Mouse (Mus musculus) liver, embryonic 15.5 days (tissue): ENCODE results near the gene 1700014D04Rik. TPM values are rescaled to one million over a fixed set of nuclear protein-coding genes. Genes with fewer than 3 reads are reported as not detected.
"Not testable (repeated sequence)": the region's sequence is repeated elsewhere in the genome, so short reads cannot be mapped to it uniquely, and the experiment has no call there.

Experiments used
- ATAC-seq: fragments of 200-750 bp; cut with Nextera tagmentation; 2 replicates; pipeline ENCODE4 v1.8.0; 2017; ENCODE audit warnings: moderate number of reproducible peaks, mild to moderate bottlenecking, moderate library complexity; ENCODE audit not compliant: insufficient read depth
- H3K27ac ChIP-seq: fragments of 300-500 bp; sonication (generic); replicated peaks from 2 replicates; pipeline ENCODE4 v1.5.1; 2015; ENCODE audit warnings: mild to moderate bottlenecking, inconsistent platforms
- H3K27me3 ChIP-seq: fragments of 300-500 bp; sonication (generic); 2 replicates; pipeline ENCODE4 v1.6.1; 2015; ENCODE audit warnings: mild to moderate bottlenecking, inconsistent platforms
- H3K36me3 ChIP-seq: fragments of 300-500 bp; sonication (generic); replicated peaks from 2 replicates; pipeline ENCODE4 v1.6.1; 2015; ENCODE audit warnings: moderate library complexity, mild to moderate bottlenecking, inconsistent platforms
- H3K4me1 ChIP-seq: fragments of 300-500 bp; sonication (generic); replicated peaks from 2 replicates; pipeline ENCODE4 v1.6.1; 2015; ENCODE audit warnings: inconsistent platforms
- H3K4me2 ChIP-seq: fragments of 300-500 bp; sonication (generic); 2 replicates; pipeline ENCODE4 v1.6.1; 2015; ENCODE audit warnings: moderate library complexity, mild to moderate bottlenecking, inconsistent platforms
- H3K4me3 ChIP-seq: fragments of 300-500 bp; sonication (generic); replicated peaks from 2 replicates; pipeline ENCODE4 v1.5.1; 2015; ENCODE audit warnings: mild to moderate bottlenecking, inconsistent platforms
- H3K9ac ChIP-seq: fragments of 300-500 bp; sonication (generic); 2 replicates; pipeline ENCODE4 v1.6.1; 2015; ENCODE audit warnings: moderate library complexity, mild to moderate bottlenecking, inconsistent platforms
- H3K9me3 ChIP-seq: fragments of 300-500 bp; sonication (generic); replicated peaks from 2 replicates; pipeline ENCODE4 v1.6.1; 2016; ENCODE audit warnings: inconsistent platforms
- WGBS: fragments of 180-500 bp; shearing (Covaris S2); methylation state at CpG from one replicate; pipeline ENCODE4 v1.1.7; 2015; ENCODE audit warnings: mixed read lengths; ENCODE audit not compliant: insufficient replicate concordance; 5-methylcytosine and 5-hydroxymethylcytosine counted together
- polyA plus RNA-seq: library from polyadenylated mRNA; unstranded; fragments of >200 nt; fragmentation: Nextera tagmentation; extraction: Ambion mirVana; gene quantifications from 2 replicates; pipeline ENCODE4 v1.2.1, GENCODE M21; 2015

Gene 1700014D04Rik
- polyA plus RNA-seq = not detected in 2 replicates

DNA sequence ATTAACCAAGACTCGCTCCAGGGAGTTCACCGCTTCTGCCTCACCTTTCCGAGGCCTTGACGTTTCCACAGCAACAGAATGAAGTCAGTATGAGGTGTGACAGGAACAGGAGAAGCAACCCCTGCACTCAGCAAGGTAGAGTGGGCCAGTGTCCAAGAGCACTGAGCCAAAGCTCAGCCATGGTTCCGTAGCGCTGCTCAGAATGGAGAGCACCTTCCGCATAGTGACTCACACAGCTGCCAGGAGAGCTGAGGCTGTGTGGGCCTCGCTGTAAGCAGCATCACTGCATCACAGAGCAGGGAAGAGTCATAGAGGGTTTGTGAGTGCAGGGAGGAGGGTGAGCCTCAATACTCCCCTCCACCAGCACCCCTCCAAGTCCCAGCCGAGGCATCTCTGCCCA is at the start of gene 1700014D04Rik:
Gene 1700014D04Rik (minus strand): TSS at position 42 of the 400 bp plus-strand sequence.
- Histone ChIP-seq H3K36me3 (no peaks in the 10 kb centered on the region), H3K4me1 (peaks cover 4% of the 10 kb centered on the region; the same call in 1 of the 2 replicates), H3K4me2 (no peak within 1 kb of the TSS), H3K27me3 (peaks cover 21% of the 10 kb centered on the region; the same call in 1 of the 2 replicates), H3K9ac (no peak within 1 kb of the TSS), H3K9me3 (no peaks in the 10 kb centered on the region), H3K4me3 (no peak within 1 kb of the TSS), H3K27ac (no peak within 1 kb of the TSS)
- ATAC-seq = no peak; the same call in 1 of the 2 replicates
- 78% methylated on average over 9 of the region's 9 CpGs for WGBS

DNA sequence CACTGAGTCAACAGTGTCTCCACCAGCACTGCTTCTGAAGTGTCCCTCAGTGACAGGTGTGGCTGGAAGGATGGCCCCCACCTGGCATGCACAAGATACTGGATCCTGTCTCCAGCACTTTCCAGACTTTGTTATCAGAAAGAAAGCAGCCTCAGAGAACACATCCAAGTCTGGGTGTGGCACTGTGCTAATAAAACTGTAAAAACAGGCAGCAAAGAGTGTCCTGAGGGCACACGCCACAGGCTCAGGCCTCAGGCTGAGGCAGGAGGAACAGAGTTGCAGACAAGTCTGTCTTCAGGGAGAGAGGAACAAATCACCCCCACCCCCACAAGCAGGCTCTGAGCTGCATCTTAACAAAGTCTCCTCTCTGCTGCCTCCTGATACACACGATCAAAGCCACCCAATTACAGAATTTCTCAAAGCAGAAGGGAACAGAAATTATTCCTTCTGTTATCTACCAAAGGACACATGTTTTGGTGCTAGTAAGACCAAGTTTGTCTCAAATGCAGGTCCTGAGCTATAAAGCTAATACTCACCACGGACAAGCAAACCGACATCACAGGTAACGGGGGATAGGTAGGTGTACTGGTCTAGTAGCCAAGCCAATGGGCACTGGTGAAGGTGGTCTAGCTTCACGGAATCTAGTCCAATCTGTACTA is 49.4 kb upstream of the 1700014D04Rik start:
- Histone ChIP-seq H3K4me2 (peak overlapping the region; percentile 57), H3K36me3 (peaks cover 100% of the 10 kb centered on the region), H3K4me1 (peaks cover 73% of the 10 kb centered on the region), H3K27ac (peak overlapping the region; percentile 97), H3K27me3 (no peaks in the 10 kb centered on the region), H3K9me3 (no peaks in the 10 kb centered on the region), H3K4me3 (peak overlapping the region; percentile 21), H3K9ac (peak overlapping the region; percentile 55)
- 29% methylated on average over 6 of the region's 6 CpGs for WGBS
- peak; percentile 97 for ATAC-seq

DNA sequence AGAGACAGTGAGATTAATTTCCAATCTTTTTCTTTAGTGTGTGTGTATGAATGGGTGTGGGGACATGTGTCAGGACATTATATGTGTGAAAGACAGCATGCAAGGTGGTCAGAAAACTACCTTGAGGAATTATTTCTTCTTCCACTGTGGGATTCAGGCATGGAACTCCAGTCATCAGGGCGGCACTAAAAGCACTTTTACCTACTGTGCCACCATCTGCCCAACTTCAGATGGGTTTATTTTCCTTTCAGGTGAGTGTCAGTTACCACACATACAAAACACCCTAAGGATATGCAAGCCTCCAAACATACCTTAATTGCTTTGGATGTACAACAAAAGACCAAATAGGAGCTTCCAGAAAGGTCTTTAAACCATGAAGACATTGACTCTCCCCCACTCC is 48.2 kb upstream of the 1700014D04Rik start:
- H3K4me2 ChIP-seq = no peak overlapping the region
- peaks cover 63% of the 10 kb centered on the region for H3K4me1 ChIP-seq
- H3K27ac ChIP-seq = peak overlapping the region; percentile 97
- no peaks in the 10 kb centered on the region for H3K9me3 ChIP-seq
- no peak for ATAC-seq
- H3K27me3 ChIP-seq = no peaks in the 10 kb centered on the region
- WGBS = 80% methylated on average over 1 of the region's 1 CpGs
- peak overlapping the region; percentile 55 for H3K9ac ChIP-seq
- H3K4me3 ChIP-seq = no peak overlapping the region
- H3K36me3 ChIP-seq = peaks cover 100% of the 10 kb centered on the region

DNA sequence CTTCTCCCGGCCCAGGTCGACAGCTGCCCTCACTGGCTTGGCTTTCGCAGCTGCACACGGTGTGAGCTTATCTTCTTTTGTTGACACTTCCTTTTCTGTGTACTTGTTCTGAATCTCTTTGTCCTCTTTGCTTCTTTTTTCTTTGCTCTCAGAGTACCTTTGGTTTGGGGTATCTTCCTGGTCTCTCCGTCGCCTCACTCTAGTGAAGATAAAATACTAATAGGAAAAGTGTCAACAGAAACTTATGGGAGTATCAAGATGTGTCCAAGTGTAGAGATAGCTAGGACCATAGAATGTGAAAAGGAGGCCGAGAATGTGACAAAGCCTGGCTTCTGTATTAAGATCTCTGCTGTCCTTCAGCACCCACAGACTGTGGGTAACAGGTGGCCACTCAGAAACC is 35.6 kb upstream of the 1700014D04Rik start, which contains the start of gene Gm49354:
Gene Gm49354 (minus strand): TSS at position 101 of the 400 bp plus-strand sequence.
- H3K9ac ChIP-seq = no peak within 1 kb of the TSS
- H3K4me3 ChIP-seq = no peak within 1 kb of the TSS
- no peak for ATAC-seq
- H3K36me3 ChIP-seq = peaks cover 100% of the 10 kb centered on the region
- peaks cover 3% of the 10 kb centered on the region; the same call in 1 of the 2 replicates for H3K4me1 ChIP-seq
- H3K4me2 ChIP-seq = no peak within 1 kb of the TSS
- H3K27me3 ChIP-seq = no peaks in the 10 kb centered on the region
- no peaks in the 10 kb centered on the region for H3K9me3 ChIP-seq
- H3K27ac ChIP-seq = peak within 1 kb of the TSS; percentile 19; the same call in 1 of the 2 replicates
- 73% methylated on average over 7 of the region's 7 CpGs for WGBS

DNA sequence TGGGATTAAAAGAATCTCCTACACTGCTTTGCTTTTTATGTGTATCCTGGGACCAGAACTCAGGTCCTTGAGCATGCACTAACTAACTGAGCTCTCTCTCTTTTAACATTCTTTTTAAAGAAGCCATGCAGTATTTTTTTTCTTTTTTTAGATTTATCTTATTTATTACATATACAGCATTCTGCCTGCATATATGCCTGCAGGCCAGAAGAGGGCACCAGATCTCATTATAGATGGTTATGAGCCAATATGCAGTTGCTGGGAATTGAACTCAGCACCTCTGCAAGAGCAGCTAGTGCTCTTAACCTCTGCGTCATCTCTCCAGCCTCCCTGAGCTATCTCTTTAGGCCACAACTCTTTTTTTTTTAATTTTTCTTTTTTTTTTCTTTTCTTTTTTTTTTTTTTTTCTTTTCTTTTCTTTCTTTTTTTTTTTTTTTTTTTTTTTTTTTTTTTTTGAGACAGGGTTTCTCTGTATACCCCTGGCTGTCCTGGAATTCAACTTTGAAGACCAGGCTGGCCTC is 33.3 kb upstream of the 1700014D04Rik start:
- H3K27ac ChIP-seq, ATAC-seq, H3K9me3 ChIP-seq, H3K9ac ChIP-seq, H3K4me2 ChIP-seq, H3K4me3 ChIP-seq, H3K27me3 ChIP-seq: not testable (repeated sequence)
- H3K4me1 ChIP-seq = peaks cover 13% of the 10 kb centered on the region; the same call in 1 of the 2 replicates
- peaks cover 100% of the 10 kb centered on the region for H3K36me3 ChIP-seq
- WGBS = 95% methylated on average over 1 of the region's 1 CpGs

DNA sequence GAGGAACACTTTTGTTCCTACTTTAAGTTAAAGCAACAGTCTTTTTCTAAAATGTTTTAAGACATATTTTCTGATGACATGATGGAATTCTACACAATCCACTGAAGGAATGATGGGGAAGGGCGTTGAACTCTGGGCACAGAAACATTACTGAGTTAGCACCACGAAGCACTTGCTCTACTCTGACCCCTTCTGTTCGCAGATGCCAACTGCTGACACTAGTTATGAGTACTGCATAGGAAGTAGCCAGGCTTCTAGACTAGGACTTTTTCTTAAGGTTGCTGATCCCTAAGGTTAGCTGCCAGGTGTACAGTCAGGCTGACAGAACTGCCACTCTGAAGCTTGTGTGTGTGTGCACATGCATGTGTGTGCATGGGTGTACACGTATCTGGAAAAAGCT is 32.7 kb upstream of the 1700014D04Rik start:
- Histone ChIP-seq H3K4me3 (no peak overlapping the region), H3K4me1 (peaks cover 16% of the 10 kb centered on the region; the same call in 1 of the 2 replicates), H3K27me3 (no peaks in the 10 kb centered on the region), H3K9me3 (no peaks in the 10 kb centered on the region), H3K9ac (no peak overlapping the region), H3K27ac (no peak overlapping the region), H3K36me3 (peaks cover 98% of the 10 kb centered on the region), H3K4me2 (no peak overlapping the region)
- WGBS = 79% methylated on average over 4 of the region's 4 CpGs
- no peak; the same call in 1 of the 2 replicates for ATAC-seq

DNA sequence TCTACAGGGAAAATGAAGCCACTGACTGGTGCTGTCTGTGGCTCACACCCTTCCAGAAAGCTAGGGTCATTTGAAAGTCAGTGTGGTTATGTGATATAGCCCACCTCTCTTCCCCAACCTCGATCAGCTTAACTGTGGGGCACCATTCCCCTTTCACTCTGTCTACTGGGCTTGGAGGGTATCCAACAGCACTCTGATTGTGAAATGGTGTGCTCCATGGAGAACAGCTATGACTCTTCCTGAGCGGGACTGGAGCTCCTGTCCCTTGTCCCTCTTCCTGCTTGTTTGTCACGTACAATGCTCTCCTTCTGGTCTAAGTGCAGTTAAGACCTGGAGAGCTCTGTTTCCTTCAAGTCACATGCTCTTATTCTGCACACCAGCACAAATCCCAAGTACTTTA is 28.6 kb upstream of the 1700014D04Rik start:
- peaks cover 52% of the 10 kb centered on the region for H3K4me1 ChIP-seq
- peak overlapping the region; percentile 26; the same call in 1 of the 2 replicates for H3K27ac ChIP-seq
- H3K4me3 ChIP-seq = no peak overlapping the region
- no peak overlapping the region for H3K4me2 ChIP-seq
- H3K36me3 ChIP-seq = peaks cover 86% of the 10 kb centered on the region
- WGBS = 78% methylated on average over 3 of the region's 3 CpGs
- H3K27me3 ChIP-seq = no peaks in the 10 kb centered on the region
- H3K9ac ChIP-seq = no peak overlapping the region
- H3K9me3 ChIP-seq = no peaks in the 10 kb centered on the region
- no peak for ATAC-seq

DNA sequence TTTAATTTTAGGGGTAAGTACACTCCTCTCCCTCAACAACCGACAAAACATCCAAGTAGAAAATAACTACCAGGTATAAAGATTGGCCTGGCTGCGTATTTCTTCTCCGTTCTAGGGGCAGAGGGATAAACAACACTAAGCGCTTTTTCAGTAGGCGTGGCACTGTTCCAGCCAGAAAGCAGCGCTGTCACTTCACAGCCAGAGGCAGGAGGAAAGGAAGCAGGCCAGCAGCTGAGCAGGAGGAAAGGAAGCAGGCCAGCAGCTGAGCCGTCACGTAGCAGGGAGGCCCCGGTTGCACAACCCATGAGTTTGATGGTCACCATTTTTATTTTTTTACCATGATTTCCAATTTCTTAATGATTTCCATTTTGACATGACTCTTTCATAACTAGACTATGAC is 24.7 kb upstream of the 1700014D04Rik start:
- Histone ChIP-seq H3K4me1 (peaks cover 71% of the 10 kb centered on the region), H3K4me2 (peak overlapping the region; percentile 89), H3K36me3 (peaks cover 71% of the 10 kb centered on the region), H3K9me3 (no peaks in the 10 kb centered on the region), H3K4me3 (peak overlapping the region; percentile 86), H3K27me3 (no peaks in the 10 kb centered on the region), H3K27ac (peak overlapping the region; percentile 100), H3K9ac (peak overlapping the region; percentile 84)
- WGBS = 6% methylated on average over 9 of the region's 9 CpGs
- ATAC-seq = peak; percentile 37

DNA sequence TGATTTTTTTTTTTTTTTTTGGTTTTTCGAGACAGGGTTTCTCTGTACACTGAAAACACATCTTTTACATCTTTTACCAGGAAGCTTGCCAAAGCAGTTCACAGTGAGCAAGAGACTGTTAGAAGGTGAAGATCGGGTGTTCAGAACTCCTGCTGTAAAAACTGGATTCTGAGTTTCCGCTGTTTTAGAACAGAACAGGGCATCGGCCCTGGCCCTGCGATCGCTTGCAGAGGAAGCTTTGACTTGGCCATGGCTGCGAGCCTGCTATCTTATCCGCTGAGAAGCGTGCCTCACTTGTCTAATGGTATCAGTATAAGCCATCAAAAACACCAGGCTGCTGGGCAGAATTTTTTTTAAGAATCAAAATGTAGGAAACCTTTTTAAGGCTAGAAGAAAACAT is 24.3 kb upstream of the 1700014D04Rik start:
- 10% methylated on average over 9 of the region's 9 CpGs for WGBS
- peak overlapping the region; percentile 84 for H3K9ac ChIP-seq
- H3K36me3 ChIP-seq = peaks cover 71% of the 10 kb centered on the region
- ATAC-seq = peak; percentile 20; the same call in 1 of the 2 replicates
- no peaks in the 10 kb centered on the region for H3K27me3 ChIP-seq
- peak overlapping the region; percentile 100 for H3K27ac ChIP-seq
- peak overlapping the region; percentile 89 for H3K4me2 ChIP-seq
- peak overlapping the region; percentile 86 for H3K4me3 ChIP-seq
- peaks cover 71% of the 10 kb centered on the region for H3K4me1 ChIP-seq
- no peaks in the 10 kb centered on the region for H3K9me3 ChIP-seq

DNA sequence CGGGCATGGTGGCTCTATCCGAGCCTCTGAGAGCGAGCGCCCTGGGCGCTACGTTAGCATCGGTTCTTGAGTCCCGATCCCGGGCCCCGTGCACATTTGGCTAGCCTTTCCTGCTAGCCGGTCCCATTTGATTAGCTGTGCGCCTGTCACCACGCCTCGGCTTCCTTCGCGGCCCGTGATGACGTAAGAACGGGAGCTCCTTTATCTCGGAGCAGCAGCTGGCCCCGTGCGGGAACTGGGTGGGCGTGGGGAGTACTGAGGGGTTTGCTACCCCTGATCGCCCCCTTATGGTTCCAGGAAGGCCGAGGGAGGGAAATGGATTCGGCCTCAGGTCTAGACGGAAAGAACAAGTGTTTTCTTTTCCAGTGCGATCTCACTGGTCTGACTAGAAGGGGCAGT is 23.6 kb upstream of the 1700014D04Rik start:
- ATAC-seq = peak; percentile 83
- Histone ChIP-seq H3K4me3 (peak overlapping the region; percentile 86), H3K4me2 (peak overlapping the region; percentile 89), H3K27me3 (no peaks in the 10 kb centered on the region), H3K4me1 (peaks cover 74% of the 10 kb centered on the region), H3K27ac (peak overlapping the region; percentile 100), H3K36me3 (peaks cover 69% of the 10 kb centered on the region), H3K9ac (peak overlapping the region; percentile 84), H3K9me3 (no peaks in the 10 kb centered on the region)
- WGBS = under 1% methylated on average over 28 of the region's 28 CpGs
